Mouse (Mus musculus) thymus, postnatal 25 days (tissue): ENCODE results near the gene Mrpl51.

ENCODE experiments used
- DNase-seq: peaks from one replicate; pipeline ENCODE4 v3.0.0; 2022

Mrpl51 gene

DNA sequence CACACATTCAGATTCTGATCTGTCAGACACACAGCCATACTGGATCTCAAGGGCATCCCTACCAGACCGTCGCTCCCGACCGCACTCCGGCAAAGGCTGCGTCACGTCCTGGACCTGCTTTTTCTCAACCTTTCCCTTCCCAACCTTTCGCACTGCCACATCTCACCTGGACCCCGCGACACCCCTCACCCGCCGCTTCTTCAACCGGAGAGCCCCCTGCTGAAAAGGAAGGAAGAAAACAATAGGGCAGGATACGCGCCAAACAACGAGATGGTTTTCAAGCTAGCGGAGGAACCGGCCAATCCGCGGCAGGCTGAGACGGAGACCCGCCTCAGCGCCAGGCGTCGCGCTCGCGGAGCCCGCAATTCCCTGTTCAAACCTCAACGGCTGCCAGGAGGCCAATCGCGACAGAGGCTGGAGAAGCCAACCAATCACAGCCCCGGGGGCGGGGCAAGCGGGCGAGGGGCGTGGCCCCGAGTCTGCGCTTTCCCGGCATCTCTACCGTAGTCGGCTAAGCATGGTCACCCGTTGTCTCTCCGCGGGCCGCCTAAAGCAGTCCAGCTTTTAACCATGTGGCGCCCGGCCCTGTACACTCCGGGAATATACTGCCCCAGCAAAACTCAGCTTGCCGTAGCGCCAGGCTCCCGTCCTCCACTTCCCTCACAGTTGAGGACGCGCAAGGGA, at the start of gene Mrpl51, which contains the start of gene Ncapd2:
TSS of gene Mrpl51 (plus strand) at position 470 of the 684 bp plus-strand sequence.
TSS of gene Ncapd2 (minus strand) at position 370 of the 684 bp plus-strand sequence.
- peak; percentile 98 for DNase-seq

DNA sequence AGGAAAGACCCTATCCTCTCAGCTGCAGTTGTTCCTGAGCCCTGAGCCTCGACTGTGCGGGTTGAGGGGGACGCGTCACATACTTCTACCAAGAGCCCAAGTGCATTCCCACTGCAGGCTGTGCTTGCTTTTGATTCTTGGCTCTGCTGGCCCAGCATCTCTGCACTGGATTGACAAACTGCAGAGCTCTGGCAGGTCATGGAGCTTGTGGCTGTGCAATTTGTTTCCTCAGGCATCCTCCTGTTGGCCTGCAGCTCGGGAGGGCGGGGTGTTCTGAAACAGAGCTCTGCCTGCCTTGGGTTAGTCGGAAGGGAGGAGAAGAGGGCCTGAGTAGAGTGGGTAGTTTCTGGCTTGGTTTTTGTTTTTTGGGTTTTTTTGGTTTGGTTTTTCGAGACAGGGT, 49.2 kb upstream of the Mrpl51 start:
- DNase-seq, result no peak

DNA sequence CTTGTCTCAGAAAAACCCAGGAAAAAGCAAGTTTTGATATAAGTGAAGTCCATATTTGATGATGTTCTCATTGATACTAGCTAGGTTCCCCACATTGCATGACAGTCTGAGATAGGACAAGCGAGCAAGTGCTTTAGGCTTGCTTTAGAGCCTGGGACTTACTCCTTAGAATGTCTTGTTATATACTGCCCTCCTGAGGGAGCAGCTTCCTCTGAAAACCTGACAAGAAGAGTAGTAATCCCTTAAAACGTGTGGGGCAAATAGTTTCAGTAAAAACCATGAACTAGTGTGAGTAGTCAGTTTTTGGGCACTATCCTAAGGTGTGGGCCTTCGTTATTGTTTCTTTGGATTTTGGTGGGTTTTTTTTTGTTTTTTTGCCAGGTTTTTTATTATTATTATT, 48.5 kb upstream of the Mrpl51 start:
- no peak for DNase-seq

DNA sequence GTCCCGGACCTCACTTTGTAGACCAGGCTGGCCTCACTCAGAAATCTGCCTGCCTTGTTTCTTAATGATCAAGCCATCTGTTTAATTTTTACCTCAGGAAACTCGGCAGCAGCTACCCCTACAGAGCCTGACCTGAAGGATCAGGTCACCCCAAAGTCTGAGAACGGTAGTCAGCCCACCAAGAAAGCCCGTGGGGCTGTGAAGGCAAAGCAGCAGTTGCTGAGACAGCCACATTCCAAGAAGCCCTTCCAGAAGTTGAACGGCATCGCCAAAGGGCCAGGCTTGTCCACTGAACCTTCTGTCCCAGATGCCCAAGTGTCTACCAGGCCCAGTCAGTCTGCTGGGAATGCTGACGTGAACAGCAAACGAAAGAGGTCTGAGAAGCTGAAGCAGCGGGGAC, 47.7 kb upstream of the Mrpl51 start:
- DNase-seq, result no peak

DNA sequence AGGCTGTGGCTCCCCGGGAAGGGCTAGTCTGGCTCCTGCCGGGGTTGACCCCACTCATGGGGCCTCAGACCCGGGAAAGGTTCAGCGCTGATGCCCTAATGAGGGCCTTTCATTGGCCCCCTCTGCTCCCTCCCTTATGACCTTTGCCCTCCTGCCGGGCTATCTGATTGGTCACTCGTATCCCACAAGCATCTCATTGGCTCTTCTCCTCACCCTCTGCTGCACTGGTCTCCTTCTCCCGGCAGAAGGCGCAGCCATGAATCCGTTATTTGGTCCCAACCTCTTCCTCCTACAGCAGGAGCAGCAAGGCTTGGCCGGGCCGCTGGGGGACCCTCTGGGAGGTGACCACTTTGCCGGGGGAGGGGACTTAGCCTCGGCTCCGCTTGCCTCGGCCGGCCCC, 46.6 kb upstream of the Mrpl51 start, which contains the start of gene Iffo1:
TSS of gene Iffo1 (plus strand) at position 241 of the 400 bp plus-strand sequence.
- peak; percentile 88 for DNase-seq

DNA sequence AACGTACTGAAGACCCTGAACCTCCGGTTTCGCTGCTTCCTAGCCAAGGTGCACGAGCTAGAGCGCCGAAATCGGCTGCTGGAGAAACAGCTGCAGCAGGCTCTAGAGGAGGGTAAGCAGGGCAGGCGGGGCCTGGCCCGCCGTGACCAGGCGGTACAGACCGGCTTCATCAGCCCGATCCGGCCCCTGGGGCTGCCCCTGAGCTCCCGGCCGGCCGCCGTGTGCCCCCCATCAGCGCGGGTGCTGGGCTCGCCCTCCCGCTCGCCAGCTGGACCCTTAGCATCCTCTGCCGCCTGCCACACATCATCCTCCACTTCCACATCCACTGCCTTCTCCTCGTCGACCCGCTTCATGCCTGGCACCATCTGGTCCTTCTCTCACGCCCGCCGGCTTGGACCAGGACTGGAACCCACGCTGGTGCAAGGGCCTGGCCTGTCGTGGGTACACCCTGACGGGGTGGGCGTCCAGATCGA, 46.1 kb upstream of the Mrpl51 start:
- DNase-seq, result no peak

DNA sequence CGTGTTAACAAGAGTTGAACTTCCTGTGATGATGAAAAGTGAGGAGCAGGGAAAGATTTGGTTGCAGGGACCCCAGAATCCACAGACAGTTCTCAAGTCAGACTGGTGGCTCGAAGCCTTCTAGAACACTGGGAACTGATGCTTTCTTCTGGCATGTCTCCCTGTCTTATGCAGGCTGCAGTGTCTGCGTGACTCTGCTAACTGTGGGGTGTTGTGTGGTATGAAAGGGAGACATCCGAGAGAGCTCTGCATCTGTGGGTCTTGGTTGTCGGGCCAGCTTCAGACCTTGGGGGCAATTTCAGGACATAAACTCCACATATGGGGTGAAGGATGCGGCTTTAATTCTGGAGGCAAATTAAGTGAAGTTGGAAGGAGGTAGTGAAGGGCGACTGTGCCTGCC, 45.5 kb upstream of the Mrpl51 start:
- DNase-seq, result no peak

DNA sequence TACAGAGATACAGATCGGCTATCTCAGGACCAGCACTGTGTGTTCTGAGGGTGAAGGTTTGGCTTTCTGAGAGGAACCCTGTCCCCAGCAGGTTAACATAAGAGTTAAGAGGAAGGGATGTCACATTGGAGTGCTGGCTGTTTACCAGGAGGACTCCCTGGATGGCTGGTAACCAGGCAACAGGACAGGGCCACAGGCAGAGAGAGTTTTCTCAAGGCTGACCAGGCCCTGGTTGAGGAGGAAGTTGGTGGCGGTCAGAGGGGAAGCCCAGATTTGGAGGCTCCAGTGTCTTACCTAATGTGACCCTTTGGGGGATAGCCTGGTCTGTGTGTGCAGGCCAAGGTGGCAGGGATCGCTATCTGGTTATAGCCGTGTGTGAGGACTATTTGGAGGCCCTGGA, 44.8 kb upstream of the Mrpl51 start:
- DNase-seq, result no peak

DNA sequence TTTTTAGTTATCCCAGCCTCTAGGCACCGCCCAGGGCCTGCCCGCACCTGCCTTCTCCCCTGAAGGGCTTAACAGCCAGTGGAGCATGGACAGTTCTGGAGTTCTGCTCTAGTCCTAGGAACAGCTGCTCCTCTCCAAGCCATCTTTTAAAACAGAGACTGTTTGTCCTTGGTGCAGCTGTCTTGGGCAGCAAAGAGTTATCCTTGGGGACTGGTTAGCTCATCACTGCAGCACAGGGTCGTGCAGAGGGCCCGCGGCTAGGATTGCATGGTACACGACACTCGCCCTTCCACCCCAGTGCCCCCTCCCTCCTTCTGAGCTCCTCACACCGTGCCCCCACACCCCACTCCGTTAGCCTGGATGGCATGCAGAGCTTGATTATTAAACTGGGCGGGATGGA, 44.3 kb upstream of the Mrpl51 start:
- no peak for DNase-seq

DNA sequence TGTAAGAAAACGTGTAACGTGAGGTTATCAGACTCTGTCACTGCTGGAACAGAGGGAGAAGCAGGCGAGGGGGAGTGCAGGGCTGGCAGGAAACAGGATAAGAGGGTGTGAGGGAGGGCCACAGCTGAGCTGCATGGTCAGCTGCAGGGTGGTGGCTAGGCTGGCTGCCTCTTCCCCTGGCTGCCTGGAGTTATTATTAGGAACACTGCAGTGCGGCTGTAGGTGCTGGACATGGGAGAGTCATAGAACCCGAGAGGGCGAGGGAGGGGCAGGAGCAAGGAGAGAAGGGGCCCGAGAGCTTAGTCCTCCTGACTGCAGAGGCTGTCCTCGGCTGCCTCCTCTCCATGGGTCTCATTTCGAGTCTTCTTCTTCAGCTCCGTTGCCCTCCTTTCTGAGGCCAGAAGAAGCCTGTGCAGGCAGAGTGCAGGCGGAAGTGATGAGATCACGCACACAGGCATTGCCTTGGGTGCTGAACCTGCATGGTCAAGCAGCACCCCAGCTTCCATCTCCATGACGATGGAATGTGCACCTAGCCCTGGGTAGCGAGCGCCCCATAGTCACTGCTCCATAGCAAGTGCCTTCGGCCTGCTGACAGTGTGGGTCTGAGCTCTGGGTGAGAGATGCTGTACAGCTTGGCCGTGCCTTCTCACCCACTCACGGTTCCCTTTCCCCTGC, 43.2 kb upstream of the Mrpl51 start:
- no peak for DNase-seq

DNA sequence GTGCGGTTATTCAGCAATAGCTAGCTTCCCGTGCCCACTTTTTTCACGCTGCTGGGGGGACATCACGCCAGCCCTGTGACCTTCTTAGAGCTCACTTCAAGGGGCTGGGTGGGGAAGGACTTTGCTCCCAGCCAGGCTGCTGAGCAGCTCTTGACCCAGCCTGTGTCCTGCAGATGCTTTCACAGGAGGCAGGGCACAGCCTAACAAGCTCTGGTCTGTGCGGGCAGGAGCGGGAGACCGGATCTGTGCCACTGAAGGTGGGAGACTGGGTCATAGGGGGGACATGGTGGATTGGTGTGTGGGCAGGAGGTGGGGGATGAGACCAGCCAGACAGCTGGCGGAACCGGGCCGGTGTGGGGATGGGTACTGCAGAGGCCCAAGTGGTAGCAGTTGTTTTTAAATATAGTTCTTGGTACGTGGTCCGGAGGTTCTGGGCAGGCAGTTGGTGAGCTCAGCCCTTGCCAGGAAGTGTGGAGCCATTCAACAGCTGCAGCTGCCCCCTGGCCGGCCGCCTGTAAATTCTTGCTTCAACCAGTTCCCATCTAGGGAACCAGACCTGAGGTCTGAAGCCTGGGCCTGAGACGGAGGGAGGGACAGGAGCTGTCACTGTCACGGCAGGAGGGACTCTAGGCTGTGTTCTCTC, 42.6 kb upstream of the Mrpl51 start:
- no peak for DNase-seq

DNA sequence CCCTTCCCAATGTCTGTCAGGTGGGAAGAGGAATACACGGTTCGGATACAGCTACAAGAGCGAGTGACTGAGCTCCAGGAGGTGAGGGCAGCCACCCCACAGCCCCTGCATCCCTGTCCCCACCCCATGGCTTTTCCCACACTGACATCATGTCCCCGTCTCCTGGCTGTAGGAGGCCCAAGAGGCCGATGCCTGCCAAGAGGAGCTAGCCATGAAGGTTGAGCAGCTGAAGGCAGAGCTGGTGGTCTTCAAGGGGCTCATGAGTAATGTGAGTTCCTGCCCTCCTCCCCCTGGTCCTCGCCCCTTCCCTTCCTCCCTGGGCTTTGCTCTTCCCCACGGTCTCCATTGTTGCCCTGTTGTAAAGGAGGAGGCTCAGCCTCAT, 42.0 kb upstream of the Mrpl51 start:
- no peak for DNase-seq

DNA sequence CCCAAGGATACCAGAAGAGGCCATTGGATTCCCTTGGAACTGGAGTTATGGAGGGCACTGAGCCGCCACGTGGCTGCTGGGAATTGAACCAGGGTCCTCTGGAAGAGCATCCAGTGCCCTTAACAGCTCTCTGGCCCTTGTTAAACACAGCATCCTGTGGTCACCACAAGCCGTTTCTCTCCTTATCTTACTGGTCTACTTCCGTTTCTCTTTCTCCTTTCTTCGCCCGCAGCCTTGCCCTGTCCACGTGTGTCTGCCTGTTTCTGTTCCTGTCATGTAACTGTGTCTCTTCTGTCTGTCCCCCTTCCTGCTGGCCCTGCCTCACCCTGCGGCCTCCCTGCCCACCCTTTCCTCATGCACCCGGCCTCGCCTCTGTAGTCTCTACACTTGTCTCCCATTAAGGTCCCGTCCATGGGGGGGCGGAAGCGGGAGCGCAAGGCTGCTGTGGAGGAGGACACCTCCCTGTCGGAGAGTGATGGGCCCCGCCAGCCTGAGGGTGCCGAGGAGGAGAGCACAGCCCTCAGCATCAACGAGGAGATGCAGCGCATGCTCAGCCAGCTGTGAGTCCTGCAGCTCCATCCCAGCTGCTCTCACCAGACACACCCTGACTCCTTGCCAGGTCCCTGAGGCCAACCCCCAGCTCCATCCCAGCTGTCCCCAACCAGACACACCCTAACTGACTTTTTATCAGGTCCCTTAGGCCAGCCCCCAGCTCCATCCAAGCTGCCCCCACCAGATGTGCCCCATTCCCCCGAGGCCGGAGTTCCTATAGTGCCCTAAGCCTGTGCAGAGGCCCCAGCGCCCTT, 39.2 kb upstream of the Mrpl51 start:
- DNase-seq, result no peak

DNA sequence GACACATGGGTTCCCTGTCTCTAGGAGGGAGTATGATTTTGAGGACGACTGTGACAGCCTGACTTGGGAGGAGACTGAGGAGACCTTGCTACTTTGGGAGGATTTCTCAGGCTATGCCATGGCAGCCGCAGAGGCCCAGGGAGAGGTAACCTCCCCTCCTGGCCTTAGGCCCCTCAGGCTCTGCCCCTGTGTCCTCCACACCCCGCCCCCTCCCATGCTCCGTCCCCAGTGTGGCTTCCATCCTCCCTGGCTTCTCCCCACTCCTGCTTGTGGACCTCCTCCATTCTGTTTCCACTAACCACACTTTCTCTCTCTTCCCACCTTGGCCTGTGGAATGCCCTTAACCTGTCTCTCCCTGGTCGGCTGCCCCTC, 38.6 kb upstream of the Mrpl51 start:
- no peak for DNase-seq

DNA sequence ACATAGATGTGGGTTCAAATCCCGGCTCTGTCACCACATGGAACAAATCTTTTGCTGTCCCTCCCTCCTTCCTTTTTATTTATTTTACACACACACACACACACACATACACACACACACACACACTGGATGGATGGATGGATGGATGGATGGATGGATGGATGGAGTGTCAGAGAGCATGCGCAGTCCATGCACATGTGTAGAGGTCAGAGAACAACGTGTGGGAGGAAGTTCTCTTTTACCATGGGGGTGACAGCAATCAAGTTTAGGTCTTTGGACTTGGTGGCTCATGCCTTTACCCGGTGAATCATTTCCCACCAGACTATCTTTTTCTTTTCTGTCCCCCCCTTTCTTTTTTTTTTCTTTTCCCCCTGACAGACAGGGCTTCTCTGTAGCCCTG, 37.9 kb upstream of the Mrpl51 start:
- no peak for DNase-seq

DNA sequence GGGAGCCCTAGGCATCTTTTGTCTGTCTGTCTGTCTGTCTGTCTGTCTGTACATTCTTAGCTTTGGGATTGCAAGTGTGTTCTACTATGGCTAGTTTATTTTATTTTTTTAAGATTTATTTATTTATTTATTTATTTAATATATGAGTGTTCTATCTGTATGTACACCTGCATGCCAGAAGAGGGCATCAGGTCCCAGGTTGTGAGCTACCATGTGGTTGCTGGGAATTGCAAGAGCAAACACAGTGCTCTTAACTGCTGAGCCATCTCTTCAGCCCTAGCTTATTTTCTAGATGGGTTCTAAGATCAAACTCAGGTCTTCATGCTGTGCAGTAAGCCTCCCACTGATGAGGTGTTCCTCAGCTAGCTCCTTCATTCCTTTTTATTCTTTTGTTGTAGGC, 37.1 kb upstream of the Mrpl51 start:
- DNase-seq, result no peak

DNA sequence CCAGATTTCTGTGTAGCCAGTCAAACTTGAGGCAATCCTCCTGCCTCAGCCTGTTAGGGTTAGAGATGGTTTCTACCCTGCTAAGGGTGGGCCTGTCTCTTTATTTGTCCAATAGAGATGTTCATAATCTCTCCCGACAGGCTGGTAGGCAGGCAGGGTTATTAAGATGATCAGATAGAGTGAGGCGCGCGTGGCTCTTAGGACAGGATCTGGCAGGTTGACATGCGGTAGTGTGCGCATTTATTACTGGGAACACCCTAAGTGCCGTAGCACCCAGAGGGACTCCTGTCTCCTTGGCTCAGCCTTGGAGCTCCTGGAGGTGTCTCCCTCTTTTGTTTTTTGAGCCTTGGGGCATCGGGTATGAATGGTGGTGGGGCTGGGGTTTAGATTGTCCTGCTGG, 36.3 kb upstream of the Mrpl51 start:
- no peak for DNase-seq

DNA sequence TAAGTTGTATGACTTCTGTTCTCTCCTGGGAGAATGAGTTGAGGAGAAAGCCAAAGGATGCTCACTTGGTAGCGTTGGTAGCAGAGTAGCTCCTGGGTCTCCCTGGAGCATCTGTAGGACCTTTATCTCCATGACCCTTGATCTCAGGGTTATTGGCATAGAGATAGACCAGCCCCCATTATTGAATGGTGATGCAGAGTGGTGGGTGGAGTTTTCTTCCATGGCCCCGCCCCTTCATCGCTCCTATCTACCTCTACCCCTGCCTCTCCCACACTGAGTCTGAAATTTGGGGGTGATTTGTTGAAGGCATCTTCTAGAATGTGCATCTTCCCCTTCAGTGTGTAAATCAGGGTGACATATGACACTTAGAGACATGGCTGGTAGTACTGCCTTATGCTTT, 35.1 kb upstream of the Mrpl51 start:
- no peak for DNase-seq

DNA sequence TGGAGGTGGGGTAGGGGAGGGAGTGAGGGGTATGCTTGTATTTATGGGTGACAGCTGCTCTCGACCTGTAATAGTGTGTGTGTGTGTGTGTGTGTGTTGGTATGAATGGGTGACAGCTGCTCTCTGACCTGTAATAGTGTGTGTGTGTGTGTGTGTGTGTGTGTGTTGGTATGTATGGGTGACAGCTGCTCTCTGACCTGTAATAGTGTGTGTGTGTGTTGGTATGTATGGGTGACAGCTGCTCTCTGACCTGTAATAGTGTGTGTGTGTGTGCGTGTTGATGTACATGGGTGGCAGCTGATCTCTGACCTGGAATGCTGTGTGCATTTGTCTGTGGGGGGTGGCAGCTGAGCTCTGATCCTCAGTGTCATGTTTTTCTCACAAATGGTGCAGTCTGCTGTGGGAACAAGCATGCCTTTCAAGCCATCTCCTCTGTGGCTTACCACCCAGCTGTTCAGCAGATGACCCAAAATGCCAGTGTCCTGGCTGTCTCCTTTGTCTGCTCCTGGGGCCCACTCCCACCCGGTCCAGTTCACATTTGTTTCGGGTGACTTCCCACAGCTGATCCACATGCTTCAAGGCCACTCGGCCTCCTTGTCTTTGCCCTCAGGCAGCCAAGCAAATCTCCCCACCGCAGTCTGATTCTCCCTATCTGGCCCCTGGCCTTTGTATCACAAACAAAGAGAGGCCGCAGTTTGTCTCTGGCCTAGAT, 34.5 kb upstream of the Mrpl51 start:
- DNase-seq, result no peak

DNA sequence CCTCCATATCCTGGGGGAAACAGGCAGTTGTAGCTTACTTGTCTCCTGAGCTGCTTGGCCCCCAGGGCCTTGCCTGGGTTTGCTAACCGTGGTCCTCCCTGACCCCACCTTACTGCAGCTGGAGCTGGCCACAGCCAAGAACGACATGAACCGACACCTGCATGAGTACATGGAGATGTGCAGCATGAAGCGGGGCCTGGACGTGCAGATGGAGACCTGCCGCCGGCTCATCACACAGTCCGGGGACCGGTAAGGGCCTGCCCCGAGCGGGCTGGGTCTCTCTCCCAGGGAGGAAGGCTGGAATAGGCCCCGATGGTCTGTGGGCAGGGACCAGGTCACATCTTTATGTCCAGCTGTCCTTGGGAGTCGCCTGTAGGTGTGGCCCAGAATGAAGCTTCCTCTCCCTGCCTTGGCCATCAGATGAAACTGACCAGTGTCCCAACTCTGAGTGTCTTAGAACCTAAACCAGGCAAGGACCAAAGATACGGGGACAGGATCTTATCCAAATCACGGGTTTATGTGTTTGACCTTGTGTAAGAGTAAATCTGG, 32.6 kb upstream of the Mrpl51 start:
- DNase-seq, result no peak

DNA sequence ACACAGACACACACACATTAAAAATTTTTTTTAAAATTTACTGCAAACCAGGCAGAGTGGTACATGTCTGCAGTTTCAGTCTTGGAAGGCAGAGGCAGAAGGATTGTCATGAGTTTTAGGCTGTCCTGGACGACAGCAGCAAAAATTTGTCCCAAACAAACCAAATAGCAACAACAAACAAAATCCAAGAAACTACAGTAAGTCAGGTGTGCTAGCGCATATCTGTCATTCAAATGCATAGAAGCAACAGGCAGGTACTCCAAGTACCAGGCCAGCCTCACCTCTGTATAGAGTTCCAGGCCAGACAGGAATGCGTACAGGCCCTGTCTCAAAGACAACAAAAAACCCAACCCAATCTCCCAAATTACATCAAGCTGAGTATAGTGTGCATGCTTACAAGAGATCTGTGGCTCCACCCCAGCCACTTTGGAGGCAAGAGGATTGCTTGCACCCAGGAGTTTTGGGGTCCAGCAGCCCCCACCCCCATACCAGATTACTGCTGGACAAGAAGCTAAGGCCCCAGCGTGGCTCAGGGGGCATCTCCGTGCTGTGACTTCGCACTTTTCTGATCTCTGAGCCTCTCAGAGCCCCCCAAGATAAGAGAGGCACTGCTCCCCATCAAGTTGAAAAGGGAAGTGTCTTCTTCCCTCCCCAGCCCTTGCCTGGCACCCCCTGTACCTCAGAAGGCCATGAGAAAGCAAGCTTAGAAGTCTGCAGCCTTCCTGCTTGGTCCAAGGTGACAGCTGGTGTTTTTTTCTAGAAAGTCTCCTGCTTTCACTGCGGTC, 31.6 kb upstream of the Mrpl51 start:
- no peak for DNase-seq

DNA sequence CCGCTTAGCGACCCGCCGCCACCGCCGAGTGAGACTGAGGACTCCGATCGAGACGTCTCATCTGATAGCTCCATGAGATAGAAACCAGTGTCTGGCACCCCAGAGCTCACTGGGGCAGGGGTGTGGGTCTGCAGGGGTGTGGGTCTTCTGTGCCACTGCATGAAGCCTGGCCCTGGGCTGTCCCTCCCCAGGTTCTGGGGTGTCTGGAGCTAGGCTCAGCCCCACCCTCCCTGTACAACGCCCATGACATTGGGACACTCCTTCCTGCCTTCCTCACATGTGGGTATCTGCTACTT, 31.1 kb upstream of the Mrpl51 start:
- DNase-seq, result no peak
